Mouse (Mus musculus) 3T3-L1 (cell line): ENCODE measurements at regions not wholly inside any gene's neighbourhood (a gene's known extent, or its start where the extent isn't known, plus 50 kb on each side); places are given as distances from the start of the nearest gene placed in this dataset.
A peak's percentile ranks its signal among the peaks of the same experiment; 100 is the strongest.

Source experiments
- DNase-seq: peaks from one replicate; pipeline ENCODE4 v3.0.0-alpha.2; 2015; ENCODE audit warnings: low read depth, low spot score

DNA sequence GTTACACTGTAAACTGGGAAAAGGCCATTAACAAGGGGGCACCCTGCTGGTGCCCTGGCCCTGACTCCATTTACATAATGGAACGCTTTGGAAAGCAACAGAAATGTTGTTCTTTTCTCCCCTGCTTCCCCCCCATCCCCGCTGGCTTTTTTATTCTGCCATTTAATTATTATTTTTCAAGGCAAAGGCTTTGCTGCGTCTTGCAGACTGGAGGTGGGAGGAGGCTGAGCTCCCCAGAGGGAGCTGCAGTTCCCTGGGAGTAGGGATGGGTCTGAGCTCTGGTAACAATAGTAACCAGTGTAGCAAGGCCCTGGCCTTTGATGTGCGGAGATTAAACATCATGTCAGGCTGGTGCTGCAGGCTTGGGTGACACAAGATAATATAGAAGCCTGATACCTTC, 168.6 kb downstream of the Gadd45g start:
- no peak for DNase-seq

DNA sequence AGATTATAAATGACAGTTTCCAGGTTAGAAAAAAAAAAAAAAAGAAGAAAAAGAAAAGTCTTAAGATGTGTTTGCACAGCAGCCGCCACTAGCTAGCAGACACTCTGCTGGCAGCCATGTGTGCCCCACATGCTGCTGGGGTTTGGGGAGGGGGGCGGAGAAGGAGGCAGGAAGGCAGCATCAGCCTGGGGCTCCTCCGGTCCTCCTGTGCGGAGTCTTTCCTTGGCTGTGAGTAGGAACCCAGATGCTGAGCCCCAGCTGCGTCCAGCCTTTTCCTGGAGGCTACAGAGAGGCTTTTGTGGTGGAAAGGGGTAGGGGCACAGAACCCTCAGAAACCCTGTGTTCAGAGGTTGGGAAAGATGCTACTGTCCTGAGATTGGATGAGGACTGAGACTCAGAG, 169.0 kb downstream of the Gadd45g start:
- DNase-seq: no peak

DNA sequence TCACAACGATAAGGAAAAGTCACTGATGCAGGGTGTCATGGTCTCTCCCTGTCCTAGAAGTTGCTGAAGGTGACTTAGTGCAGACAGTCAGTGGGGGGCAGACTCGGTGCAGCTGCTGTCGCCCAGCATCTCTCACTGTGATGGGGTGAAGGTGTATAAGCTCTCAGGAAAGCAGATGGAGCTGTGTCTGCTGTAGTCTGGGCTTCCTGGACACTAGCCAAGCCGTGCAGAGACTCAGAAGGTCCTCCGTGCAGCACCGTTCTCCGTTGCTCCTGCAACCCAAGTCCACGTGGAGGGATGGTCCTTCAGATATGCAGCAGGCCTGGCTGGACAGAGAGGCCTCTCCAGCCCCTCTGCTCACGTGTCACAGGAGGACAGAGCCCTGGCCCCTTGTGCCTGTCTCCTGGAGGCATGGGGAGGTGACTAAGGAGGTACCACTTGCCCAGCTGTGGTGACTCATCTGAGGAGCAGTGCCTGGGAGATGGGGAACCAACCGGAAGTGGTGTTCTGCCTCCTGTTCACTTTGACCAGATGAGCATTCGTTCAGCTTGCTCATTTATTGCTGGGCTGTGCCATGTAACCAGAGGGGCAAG, 171.2 kb downstream of the Gadd45g start:
- DNase-seq: peak; percentile 81

DNA sequence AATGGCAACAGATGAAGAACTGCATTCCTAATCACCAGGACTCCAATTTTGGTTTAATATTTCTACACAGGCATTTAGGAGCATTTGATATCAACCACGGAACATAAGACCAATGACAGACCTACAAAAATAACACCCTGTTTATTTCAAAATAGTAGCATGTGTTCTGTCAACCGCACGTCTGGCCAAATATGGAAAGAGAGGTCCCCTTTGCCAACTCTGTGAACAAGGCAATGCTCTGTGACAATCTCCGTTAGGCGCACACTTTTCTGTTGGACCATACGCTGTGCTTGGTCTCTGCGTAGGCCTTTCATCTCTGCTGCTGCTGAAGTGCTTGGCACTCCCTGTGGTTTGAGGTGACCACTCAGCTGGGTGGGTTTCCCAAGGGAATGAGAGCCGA, 173.2 kb downstream of the Gadd45g start:
- DNase-seq: no peak

DNA sequence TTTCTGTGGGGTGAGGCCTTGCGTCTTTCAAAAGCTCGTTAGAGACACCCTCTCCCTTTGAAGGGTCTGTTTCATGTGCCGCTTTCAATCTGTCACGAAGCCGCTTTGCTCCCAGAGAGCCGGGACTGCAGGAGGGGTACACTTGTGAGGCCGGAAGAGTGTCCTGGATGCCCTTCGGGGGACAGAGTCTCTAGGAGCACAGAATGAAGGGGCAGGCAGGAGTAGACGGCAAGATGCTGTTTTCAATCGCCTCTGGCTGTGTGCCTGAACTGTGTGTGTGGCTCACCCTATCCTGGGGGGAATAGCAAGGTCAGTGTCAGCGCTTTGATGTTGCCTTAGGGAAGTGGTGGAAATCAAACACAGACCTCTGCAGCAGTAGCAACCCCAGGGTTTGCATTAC, 174.7 kb downstream of the Gadd45g start:
- no peak for DNase-seq

DNA sequence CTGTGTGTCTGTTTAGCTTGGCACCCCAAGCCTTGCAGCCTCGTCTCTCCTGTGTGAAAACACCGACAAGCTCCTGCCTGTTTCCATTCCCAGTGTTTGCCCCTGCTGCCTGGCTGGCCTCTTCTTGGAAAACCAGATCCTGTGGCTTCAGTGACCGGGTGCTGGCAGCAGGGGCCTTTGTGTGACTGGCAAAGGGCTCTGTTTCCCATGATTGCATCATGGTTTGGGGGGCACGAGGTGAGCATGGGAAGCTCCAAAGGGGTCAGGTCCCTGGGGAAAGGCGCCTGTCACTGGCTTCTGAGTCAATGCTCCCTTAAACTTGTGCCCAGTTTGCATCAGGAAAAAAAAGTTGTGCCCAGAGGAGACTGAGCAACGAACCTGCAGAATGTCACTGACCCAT, 175.3 kb downstream of the Gadd45g start:
- DNase-seq: peak; percentile 25

DNA sequence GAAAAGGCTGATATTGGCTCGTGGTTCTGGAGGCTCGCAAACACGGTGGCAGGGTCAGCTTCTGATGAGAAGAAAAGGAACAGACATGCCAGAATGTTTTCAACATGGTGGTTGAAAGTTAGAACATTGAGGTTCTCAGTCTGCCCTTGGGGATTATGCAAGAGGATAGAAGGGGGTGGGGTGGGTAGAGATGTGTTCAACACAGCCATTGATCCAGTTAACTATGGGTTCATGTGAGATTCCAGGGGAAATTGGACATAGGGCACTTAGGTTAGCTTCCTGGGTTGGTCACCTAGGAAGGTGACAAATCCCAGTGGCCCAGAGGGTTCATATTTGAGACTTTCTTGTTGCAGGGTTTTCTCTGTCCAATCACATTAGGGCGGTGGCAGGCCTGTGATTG, 176.1 kb downstream of the Gadd45g start:
- DNase-seq: no peak

DNA sequence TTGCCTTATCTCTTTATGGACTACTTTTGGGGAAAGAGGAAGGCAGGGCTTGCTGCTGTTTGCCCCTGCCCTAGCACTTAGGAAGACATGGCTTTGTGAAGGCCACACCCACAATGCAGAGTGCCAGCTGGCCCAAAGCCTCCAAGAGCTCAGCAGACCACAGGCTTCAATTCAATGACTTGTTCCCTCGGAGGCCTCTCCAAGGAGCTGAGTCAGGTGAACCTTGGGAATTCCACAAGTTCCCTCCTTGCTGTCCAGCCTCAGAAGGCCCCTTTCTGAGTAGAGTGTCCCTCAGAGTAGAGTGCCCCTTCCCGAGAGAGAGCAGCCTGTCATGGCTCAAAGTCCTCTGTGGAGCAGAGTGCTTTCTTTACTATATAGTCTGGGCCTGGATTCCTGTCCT, 177.9 kb downstream of the Gadd45g start:
- peak; percentile 95 for DNase-seq

DNA sequence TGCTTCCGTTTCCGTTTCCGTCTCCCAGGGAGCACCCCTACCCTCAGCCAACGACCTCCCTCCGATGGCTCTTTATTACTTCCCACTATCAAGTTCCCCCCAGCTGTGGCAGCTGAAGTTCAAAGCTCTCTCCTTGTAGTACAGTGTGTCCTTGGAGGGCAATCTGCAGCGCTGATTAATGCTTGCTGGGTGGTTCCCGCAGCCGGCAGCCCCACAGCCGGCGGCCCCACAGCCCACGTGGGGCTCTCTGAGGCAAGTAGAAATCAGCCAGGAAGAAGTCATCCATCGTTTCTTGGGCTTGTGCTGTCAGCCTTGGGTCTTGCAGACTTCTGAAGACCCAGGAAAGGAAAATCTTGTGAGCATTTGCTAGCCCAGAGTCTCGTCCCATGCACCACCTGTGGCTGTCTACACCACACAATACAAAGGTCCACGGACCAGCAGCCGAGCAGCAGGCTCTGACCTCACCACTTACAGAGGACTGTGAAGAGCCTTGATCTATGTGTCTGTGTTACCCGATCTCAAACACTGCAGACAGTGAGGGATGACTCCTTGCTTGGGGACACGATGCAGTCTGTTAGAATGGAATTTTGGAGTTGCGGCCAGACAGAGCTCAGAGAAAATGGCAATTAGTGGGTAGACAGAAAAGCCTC, 178.5 kb downstream of the Gadd45g start:
- DNase-seq: peak; percentile 58

DNA sequence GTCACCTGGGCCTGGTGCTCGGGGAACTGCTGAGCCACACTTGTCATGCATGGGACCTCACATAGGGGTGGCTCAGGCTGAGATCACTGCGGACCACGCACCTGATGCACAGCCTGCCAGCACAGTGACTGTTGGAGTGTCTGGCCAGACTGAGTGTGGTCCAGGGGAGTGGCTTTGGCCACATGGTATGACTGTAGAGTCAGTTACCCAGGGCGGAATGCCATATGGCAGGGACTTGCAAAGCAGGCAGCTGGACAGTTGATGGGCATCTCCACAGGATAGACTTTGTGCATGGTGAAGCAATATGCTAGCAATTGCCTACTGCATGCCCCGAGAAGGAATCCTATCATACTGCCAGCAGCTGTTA, 179.0 kb downstream of the Gadd45g start:
- DNase-seq: peak; percentile 78

DNA sequence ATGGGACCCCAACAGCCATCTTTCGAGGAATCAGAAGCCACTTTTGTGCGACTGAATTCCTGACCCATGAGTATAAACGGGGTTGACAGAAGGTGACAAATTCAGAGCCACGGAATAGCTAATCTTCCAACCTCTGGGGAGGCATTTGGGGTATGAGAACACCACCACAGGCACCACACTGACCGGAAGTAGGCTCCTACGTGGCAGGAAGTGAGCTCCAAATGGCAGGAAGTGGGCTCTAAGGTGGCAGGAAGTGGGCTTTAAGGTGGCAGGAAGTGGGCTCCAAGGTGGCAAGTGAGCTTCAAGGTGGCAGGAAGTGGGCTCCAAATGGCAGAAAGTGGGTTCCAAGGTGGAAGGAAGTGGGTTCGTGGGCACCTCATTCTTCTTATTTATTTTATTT, 179.8 kb downstream of the Gadd45g start:
- no peak for DNase-seq

DNA sequence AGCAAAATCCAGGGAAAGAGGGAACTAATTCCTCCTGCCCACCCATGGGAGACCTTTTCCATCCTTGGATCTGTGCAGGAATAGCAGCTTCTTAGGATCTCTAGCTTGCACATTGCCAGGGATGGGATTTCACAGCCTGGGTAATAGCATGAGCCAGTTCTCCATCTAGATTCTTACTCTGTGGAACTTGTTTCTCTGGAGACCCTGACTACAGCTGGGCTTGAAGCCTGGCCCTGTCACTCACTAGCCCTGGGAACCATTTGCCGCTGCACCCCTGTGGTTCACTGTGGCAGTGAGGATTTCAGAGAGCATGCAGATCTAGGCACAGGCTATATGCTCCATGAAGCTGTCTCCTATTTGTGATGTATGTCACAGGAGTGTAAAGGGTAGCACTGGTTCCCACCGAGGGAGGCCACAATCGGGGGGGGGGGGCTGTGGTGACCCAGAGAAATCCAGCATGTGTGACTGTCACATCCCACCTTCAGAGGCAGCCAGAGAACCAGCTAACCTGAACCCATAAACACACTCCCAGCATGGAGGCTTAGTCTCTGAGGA, 183.5 kb downstream of the Gadd45g start:
- DNase-seq: no peak

DNA sequence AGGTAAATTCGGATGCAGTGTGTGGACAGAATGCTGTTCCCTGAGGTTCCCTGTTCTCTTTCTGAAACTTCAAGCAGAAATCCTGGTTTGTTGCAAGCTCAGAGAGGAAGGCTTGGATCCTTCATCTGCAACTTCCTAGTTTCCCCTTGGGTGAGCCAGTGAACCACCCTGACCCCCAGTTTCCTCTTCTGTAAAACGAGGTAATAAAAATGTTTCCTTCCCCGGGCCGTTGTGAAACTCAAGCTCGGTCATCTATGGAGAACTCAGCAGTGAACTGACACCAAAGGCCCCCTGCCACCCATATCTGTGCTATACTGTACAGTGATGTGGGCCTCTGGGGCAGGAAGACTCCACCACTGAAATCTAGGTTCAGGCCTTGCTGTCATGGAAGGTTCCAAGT, 185.0 kb downstream of the Gadd45g start:
- DNase-seq: no peak

DNA sequence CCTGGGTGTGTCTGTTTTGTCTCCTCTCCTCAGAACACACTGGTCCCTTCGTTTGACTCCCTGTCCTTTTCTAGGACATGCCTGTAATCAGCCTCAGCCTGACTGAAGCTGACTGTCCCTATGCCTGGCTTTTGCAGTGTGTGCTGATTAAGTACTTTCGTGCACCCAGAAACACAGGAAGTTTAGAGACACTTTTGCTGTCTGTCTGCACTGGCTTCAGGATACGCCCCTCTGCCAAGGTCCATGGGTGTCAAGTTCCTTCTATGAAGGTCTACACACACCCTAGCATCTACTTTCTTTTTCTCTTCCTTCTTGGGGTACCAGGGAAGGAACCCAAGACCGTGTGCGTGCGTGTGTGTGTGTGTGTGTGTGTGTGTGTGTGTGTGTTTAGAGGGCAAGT, 189.3 kb downstream of the Gadd45g start:
- DNase-seq: no peak

DNA sequence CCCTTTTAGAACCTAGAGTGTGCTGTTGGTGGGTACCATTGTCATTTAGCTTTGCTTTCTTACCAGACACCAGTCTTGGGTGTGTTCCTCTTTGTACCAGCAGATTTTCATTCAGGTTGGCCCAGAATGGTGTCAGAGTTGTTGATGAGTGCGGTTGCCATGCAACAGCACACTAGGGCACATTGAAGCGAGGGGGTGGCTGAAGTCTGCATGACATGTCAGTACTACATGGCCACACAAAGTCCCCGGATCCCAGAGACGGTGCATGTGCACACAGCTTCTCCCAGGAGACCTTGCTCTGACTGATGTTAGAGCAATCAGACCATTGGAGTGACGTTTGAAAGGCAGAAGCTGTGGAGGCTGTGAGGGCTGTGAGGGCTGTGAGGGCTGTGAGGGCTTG, 189.9 kb downstream of the Gadd45g start:
- DNase-seq: no peak

DNA sequence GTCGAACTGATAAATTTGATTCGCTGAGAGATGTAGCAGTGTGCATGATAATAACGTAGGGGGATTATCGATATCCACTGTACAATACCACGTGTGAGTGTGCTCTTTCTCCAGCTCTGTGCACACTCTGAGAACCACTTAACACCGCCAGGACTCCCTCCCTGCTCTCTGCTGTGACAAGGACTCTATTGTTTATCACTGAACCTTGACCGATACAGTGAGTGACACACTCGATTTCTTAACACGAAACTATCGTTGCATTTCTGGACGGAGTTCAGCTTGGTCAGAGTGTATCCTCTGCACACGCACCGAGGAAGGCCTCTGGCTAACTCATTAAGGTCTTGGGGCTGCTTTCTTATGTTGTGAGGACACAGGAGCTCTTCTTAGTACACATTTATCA, 190.7 kb downstream of the Gadd45g start:
- DNase-seq: no peak

DNA sequence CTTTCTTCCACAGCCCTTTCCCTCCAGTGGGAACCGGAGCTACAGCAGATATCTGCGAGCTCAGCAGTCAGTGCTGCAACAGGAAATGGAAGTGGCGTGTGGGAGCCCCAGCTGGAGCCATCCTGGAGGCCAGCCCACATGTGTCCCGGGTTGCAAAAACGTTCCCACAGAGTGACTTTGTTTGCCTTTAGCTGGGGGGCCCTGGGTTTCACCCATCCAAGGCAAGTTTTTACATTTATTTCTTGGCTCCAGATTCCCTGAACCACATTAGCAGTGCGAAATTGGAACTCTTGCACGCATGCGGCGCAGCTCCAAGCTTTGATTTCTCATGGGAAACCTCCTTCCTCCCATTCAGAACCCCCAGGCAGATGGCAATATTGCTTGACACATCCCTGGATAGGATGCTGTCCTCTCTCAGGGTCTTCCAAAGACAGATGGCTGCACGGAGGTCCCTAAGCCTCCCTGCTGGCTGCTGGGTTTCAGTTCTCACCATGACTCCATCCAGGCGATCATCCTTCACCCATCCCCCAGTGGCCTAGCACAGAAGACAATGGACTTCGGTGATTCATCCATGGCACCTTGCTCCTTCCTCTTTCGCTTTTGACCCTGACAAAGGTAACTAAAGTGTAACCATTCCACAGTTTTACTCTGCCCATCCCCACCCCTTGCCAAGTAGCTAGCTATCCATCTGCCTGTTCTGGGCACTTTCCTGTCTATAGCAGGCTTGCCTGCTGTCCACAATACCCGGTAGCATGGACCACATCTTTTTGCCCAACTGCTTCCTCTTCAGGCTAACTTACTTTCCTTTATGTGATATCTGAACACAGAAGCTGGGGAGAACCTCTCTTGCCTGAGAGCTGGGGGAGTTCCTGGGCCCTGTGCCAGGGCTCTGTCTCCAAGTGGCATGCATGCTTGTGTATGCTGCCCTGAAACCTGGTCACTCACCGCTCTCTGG, 195.3 kb downstream of the Gadd45g start:
- no peak for DNase-seq

DNA sequence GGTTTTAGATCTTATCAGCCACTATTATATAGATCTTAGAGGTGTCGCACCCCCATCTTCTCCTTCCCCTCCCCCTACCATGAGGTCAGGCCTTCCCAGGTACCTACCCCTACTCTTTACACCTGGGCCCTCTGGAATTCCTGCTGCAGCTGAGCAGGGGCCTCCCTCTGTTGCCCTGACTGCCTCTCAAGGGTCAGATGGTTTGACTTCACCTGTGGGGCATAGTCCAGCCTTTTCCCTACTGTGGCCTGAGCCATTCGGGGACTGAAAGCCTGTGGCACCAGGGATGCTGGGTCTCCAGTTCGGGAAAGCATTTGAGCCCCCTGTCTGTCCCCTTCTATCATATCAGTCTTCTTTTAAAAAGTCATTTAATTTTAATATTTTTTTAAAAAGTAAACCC, 196.4 kb downstream of the Gadd45g start:
- no peak for DNase-seq

DNA sequence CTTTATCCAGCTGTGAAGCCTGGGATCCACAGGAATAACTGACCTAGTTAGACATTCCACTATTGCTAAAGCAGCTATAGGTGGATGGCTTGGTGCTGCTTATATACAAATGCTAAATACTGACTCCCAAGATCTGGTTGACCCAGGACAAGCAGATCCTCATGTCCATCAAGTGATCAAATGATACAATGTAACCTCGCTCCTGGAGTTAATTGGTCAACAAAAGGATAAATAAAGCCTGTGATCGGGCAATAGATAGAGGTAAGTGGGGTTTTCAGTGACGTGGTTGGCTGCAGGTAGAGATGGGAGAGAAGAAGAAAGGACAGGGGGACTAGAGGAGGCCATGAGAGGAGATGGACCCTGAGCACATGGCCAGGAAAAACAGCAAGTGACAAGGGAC, 197.4 kb downstream of the Gadd45g start:
- no peak for DNase-seq

DNA sequence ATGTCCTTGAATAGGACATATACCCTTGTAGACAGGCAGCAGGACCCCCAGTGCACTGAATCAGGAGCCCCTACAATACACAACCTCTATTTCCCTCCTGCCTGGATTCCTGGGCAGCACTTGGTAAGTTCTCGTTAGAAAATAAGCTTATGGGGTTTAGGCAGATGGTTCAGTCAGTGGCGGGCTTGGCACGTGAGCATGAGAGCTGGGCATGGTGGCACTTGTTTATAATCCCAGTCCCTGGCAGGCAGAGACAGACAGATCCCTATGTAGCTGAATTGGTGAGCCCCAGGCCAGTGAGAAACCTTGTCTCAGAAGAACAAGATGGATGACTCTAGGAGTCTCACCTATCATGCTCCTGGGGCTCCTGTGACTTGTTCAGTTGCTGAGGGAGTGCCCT, 198.9 kb downstream of the Gadd45g start:
- no peak for DNase-seq

DNA sequence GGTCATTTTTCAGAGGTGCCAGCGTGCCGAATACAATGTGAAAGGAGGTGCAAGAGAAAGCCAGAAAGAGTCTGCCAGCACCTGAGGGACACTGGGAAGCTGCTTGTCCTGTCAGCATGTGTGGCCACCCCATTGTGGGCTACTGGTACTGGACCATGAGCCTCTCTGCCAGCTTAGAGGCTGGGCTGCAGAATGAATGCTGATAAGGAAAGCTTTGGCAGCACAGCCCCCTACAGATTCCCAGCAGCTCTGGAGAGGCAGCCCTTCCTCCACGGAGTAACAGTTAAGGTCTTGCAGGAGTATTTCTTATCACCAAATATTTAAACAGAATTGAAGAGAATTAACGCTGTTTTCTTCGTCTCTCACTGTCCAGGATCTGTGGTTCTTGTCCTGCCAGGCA, 199.5 kb downstream of the Gadd45g start:
- no peak for DNase-seq

DNA sequence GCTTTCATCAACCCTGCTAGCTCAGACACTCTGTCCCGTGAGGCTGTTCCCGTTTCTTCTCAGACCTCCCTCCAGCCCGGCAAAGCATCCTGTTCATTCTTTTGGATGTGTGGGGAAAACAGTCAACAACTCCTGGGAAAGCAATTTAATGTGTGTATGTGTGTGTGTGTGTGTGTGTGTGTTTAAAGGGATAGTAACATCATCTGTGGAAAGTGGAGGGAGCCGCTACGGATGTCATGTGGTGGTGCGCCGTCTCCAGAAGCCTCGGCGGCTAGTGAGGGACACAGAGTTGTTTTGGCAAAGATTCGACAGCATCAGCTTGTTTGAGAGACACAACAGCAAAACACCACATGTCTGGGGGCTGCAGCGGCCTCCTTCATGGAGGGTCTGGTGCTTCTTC, 200.2 kb downstream of the Gadd45g start:
- no peak for DNase-seq

DNA sequence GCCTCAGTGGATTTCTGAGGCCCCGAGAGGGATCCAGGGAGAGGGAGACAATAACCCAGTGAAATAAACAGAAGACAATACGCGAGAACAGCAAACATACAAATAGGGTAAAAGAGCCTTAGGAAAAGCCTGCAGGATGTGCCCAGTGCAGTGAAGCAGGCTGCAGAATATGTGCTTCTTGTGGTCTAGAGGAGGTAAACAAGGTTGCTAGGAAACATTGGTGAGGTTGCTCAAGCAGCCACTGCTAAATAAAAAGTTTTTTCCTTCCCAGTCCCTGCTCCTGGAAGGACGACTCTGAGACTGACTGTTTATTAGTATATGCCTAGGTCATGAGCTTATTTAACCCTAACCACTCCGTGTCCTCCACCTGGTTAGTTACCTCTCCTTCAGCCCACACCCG, 201.5 kb downstream of the Gadd45g start:
- no peak for DNase-seq
